Mouse (Mus musculus): ENCODE data around the gene Adam12. TPM values are rescaled to one million over a fixed set of nuclear protein-coding genes. Genes with fewer than 3 reads are reported as not detected.

The Adam12 gene
- 4.1 and 4.4 TPM in 2 replicates for polyA plus RNA-seq (2012; rRNA removed)

DNA sequence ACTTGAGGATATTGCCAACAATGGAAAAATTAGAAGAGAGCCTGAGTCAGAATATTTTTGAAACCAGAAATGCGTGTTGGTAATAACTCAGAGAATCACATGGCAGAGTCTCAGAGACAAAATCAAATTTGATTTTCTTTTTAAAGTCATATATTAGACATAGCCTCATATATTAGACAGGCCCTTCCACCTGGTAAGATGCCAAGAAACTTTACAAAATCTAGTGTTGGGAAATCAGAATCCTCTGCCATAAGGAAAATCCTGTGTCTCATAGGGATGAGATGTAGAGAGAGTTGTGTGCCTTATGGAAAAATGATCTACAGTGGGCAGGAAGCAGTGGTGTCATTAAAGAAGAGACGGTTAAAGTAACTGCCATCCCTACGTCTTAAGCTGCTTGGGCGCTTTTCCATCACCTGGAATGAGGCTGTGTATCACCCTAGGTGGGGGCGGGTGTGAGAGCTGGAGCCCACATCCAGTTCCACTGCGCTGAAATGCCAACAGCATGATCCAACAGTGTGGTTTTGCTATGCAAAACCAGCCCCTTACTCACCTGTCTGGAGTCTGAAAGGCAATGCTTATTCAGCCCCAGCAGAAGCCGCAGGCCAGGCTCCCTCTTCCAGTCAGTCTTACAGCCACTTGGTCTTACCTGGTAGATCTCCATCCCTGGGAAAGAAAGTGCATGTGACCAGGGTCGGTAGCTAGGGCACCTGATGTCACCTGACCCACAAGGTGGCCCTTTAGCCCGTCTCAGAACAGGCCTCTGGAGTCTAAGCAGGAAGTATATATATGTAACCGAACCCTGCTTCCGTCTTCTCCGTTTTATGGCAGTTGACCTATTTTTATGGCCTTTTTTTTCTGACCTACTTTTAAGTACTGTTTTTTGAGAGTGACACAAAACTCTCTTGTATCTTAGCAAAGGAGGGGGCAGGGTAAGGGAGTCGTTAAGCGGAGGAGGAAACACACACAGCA is at the start of gene Adam12:
Gene Adam12 (minus strand): TSS at position 769 of the 969 bp plus-strand sequence.
- H3K4me1 ChIP-seq (ENCODE audit: control insufficient read depth, insufficient read depth, low read length) = no peaks in the 10 kb centered on the region
- no peak for DNase-seq
- H3K36me3 ChIP-seq (ENCODE audit: control insufficient read depth, insufficient read depth, low read length) = no peaks in the 10 kb centered on the region
- H3K27me3 ChIP-seq (replicated peaks; ENCODE audit: control insufficient read depth, insufficient read depth, low read length) = no peaks in the 10 kb centered on the region
- H3K4me3 ChIP-seq (ENCODE audit: insufficient read depth, low read depth, low read length) = no peak within 1 kb of the TSS
- H3K27ac ChIP-seq (ENCODE audit: insufficient read depth, low read depth, low read length) = no peak within 1 kb of the TSS
- 60% methylated on average over 14 of the region's 14 CpGs for WGBS
- TF ChIP-seq CTCF (conservative IDR thresholded peaks at IDR 0.05; ENCODE audit: insufficient read depth, insufficient read length, low read depth, low read length) = no peak
- TF ChIP-seq POLR2A (IDR thresholded peaks at IDR 0.05; ENCODE audit: low read depth, low read length) = no peak

DNA sequence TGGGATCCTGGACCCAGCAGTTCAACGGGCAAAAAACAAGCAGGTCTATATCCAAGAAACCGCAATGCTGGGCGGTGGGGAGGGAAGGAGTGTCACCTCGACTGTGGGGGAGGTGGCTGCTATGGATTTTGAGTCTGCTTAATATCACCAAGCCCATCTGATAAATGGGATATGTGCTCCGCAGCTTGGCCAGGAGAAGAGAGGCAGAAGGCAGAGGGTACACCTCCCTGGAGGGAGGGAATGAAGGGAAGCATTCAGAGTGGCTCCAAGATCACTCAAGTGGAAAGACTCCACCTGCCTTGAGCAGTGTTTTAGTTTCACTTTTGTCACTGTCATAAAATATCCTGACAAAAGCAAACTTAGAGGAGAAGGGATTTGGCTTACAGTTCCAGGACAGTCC is 41.0 kb upstream of the Adam12 start:
- no peaks in the 10 kb centered on the region for H3K36me3 ChIP-seq (ENCODE audit: control insufficient read depth, insufficient read depth, low read length)
- no peak for DNase-seq
- no peaks in the 10 kb centered on the region for H3K4me1 ChIP-seq (ENCODE audit: control insufficient read depth, insufficient read depth, low read length)
- H3K27me3 ChIP-seq (replicated peaks; ENCODE audit: control insufficient read depth, insufficient read depth, low read length) = no peaks in the 10 kb centered on the region
- TF ChIP-seq CTCF (conservative IDR thresholded peaks at IDR 0.05; ENCODE audit: insufficient read depth, insufficient read length, low read depth, low read length) = no peak
- TF ChIP-seq POLR2A (IDR thresholded peaks at IDR 0.05; ENCODE audit: low read depth, low read length) = no peak
- no peak overlapping the region for H3K27ac ChIP-seq (ENCODE audit: insufficient read depth, low read depth, low read length)
- H3K4me3 ChIP-seq (ENCODE audit: insufficient read depth, low read depth, low read length) = no peak overlapping the region
- WGBS = 62% methylated on average over 5 of the region's 5 CpGs

DNA sequence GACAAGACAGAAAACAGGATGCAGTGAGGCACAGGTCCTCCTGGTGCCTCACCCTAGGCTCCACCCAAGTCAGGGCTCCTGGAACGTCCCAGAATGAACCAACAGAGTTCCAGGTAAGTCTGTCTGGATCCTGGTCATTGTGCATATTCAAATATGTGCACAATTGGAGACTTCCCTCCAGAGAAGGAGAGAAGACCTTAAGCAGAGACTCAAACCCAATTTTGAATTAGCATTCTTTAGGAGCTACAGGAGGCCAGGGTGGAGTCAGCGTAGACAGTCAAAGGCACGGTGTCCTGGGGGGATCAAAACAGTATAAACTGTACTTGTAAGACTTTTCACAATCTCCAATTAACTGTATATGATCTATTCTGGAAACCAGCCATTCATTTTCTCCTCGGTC is 40.5 kb upstream of the Adam12 start:
- Histone ChIP-seq H3K27me3 (replicated peaks; ENCODE audit: control insufficient read depth, insufficient read depth, low read length) (no peaks in the 10 kb centered on the region), H3K4me3 (ENCODE audit: insufficient read depth, low read depth, low read length) (no peak overlapping the region), H3K27ac (ENCODE audit: insufficient read depth, low read depth, low read length) (no peak overlapping the region), H3K4me1 (ENCODE audit: control insufficient read depth, insufficient read depth, low read length) (no peaks in the 10 kb centered on the region), H3K36me3 (ENCODE audit: control insufficient read depth, insufficient read depth, low read length) (no peaks in the 10 kb centered on the region)
- TF ChIP-seq POLR2A (IDR thresholded peaks at IDR 0.05; ENCODE audit: low read depth, low read length) = no peak
- no peak for TF ChIP-seq CTCF (conservative IDR thresholded peaks at IDR 0.05; ENCODE audit: insufficient read depth, insufficient read length, low read depth, low read length)
- no peak for DNase-seq
- 80% methylated on average over 4 of the region's 4 CpGs for WGBS

DNA sequence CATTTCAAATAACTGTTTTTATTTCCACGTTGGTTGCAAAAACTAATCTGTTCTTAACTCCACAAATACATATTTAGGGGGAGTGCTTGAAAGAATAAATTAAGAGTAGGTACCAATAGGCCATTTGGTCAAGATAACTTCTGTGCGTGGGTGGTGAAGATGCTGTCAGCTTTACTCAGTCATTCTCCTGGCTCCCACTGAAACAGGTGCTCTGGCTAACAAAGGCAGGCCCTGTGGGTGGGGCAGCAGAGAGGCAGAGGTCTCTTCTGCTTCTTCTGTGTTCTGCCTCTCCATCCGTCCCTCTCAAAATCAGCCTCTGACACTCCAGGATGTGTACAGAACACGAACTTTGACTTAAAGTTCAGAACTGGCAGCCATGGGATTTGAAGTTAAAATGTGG is 33.8 kb upstream of the Adam12 start:
- WGBS = 90% methylated on average over 4 of the region's 4 CpGs
- no peak overlapping the region for H3K4me3 ChIP-seq (ENCODE audit: insufficient read depth, low read depth, low read length)

DNA sequence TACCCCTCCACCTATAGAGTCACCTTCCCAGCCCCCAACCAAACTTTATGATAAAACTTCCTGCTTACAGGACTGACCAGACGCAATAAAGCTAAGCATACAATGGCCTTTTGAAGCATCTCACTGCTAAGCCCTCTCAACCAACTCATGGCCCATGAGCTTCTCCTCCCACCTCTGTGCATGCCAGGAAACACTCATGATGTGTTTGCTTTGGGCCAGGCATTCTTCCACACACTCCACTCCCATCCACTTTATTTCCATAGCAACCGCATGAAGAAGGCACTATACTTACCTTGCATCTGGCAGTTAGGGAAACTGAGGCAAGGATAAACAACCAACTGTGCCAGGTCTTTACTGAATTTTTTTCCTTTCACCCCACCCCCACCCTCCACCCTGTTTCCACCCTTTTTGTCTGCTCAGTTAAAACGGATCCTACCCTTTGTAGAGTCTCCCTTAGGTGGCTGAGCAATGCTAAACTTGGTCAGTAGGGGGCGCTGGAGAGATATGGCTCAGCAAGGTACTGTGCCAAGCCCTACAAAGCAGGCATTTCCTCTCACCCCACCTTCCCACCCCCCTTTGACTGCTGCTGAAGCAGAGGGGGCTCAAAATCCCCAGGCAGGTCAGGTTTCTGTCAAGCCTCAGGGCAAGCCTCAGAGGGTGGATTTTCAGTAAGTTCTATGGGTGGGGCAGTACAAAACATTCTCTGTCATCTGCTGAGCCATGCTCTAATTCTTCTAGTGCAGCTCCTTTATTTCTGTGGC is 31.4 kb upstream of the Adam12 start:
- H3K27me3 ChIP-seq (replicated peaks; ENCODE audit: control insufficient read depth, insufficient read depth, low read length) = no peaks in the 10 kb centered on the region
- WGBS = 50% methylated on average over 4 of the region's 4 CpGs
- H3K27ac ChIP-seq (ENCODE audit: insufficient read depth, low read depth, low read length) = no peak overlapping the region
- H3K36me3 ChIP-seq (ENCODE audit: control insufficient read depth, insufficient read depth, low read length) = no peaks in the 10 kb centered on the region
- TF ChIP-seq CTCF (conservative IDR thresholded peaks at IDR 0.05; ENCODE audit: insufficient read depth, insufficient read length, low read depth, low read length) (peak; percentile 83), POLR2A (IDR thresholded peaks at IDR 0.05; ENCODE audit: low read depth, low read length) (no peak)
- H3K4me1 ChIP-seq (ENCODE audit: control insufficient read depth, insufficient read depth, low read length) = no peaks in the 10 kb centered on the region; the same call in 1 of the 2 replicates
- DNase-seq = peak; percentile 68
- no peak overlapping the region for H3K4me3 ChIP-seq (ENCODE audit: insufficient read depth, low read depth, low read length)

More for the DNA sequence above, 33.8 kb upstream of the Adam12 start:
- Histone ChIP-seq H3K27ac (ENCODE audit: insufficient read depth, low read depth, low read length) (no peak overlapping the region), H3K36me3 (ENCODE audit: control insufficient read depth, insufficient read depth, low read length) (no peaks in the 10 kb centered on the region), H3K4me1 (ENCODE audit: control insufficient read depth, insufficient read depth, low read length) (no peaks in the 10 kb centered on the region; the same call in 1 of the 2 replicates), H3K27me3 (replicated peaks; ENCODE audit: control insufficient read depth, insufficient read depth, low read length) (no peaks in the 10 kb centered on the region)
- TF ChIP-seq CTCF (conservative IDR thresholded peaks at IDR 0.05; ENCODE audit: insufficient read depth, insufficient read length, low read depth, low read length) = no peak
- no peak for TF ChIP-seq POLR2A (IDR thresholded peaks at IDR 0.05; ENCODE audit: low read depth, low read length)
- DNase-seq = no peak

DNA sequence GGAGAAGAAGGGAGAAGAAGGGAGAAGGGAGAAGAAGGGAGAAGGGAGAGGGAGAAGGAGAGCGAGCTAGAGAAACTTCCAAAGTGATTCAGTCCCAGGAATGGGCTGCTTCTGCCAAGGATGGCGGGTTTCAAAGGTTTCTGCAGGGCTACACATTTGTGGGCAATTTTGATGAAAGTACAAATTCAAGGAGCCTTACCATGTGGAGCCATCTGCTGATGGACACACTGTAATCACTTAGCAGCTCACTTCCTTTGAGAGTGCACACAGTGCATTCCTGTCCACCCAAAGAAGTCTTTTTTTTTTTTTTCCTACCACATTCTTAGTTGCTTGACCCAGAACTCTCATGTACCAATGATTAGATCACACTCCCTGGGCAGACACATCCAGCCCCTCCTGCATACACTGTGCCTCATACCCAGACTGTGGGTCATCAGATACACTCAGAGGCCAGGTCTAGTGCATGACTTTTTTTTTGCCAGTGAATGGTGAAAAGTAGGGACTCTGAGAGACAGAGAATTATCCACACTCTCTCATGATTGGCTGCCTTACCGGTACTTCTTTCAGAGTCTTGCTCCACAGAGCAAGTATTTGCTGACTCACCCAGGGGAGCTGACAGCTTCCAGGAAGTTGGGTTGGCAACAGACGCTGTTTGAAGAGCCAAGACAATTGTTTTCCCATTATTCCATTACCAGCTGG is 29.2 kb upstream of the Adam12 start:
- H3K36me3 ChIP-seq (ENCODE audit: control insufficient read depth, insufficient read depth, low read length) = no peaks in the 10 kb centered on the region
- H3K4me3 ChIP-seq (ENCODE audit: insufficient read depth, low read depth, low read length) = no peak overlapping the region
- no peak for TF ChIP-seq POLR2A (IDR thresholded peaks at IDR 0.05; ENCODE audit: low read depth, low read length)
- TF ChIP-seq CTCF (conservative IDR thresholded peaks at IDR 0.05; ENCODE audit: insufficient read depth, insufficient read length, low read depth, low read length) = no peak
- H3K27me3 ChIP-seq (replicated peaks; ENCODE audit: control insufficient read depth, insufficient read depth, low read length) = no peaks in the 10 kb centered on the region
- H3K4me1 ChIP-seq (ENCODE audit: control insufficient read depth, insufficient read depth, low read length) = no peaks in the 10 kb centered on the region; the same call in 1 of the 2 replicates
- peak; percentile 82 for DNase-seq
- H3K27ac ChIP-seq (ENCODE audit: insufficient read depth, low read depth, low read length) = peak overlapping the region; percentile 41; the same call in 1 of the 2 replicates
- WGBS = 39% methylated on average over 4 of the region's 4 CpGs
